Mouse (Mus musculus) liver, postnatal 0 days (tissue): ENCODE results near the gene Fam208b. TPM values are rescaled to one million over a fixed set of nuclear protein-coding genes. Genes with fewer than 3 reads are reported as not detected.

ENCODE experiments used
- ATAC-seq: fragments of 200-750 bp; cut with Nextera tagmentation; 2 replicates; pipeline ENCODE4 v1.8.0; 2017; ENCODE audit warnings: mild to moderate bottlenecking, moderate library complexity
- DNase-seq: peaks from one replicate; pipeline ENCODE4 v3.0.0-alpha.2; 2016
- H3K27ac ChIP-seq: fragments of 300-500 bp; sonication (generic); 2 replicates; pipeline ENCODE4 v1.5.1; 2014; ENCODE audit warnings: antibody characterized with exemption, moderate library complexity, mild to moderate bottlenecking, low read depth
- H3K27me3 ChIP-seq: fragments of 300-500 bp; sonication (generic); 2 replicates; pipeline ENCODE4 v1.6.1; 2014; ENCODE audit warnings: low read length, control low read depth, mixed read lengths; ENCODE audit not compliant: insufficient read depth
- H3K36me3 ChIP-seq: fragments of 300-500 bp; sonication (generic); replicated peaks from 2 replicates; pipeline ENCODE4 v1.6.1; 2014; ENCODE audit warnings: mild to moderate bottlenecking, control low read depth, low read length, moderate library complexity, mixed read lengths; ENCODE audit not compliant: insufficient read depth
- H3K4me1 ChIP-seq: fragments of 300-500 bp; sonication (generic); 2 replicates; pipeline ENCODE4 v1.6.1; 2014; ENCODE audit warnings: antibody characterized with exemption, mild to moderate bottlenecking, control low read depth; ENCODE audit not compliant: insufficient read depth
- H3K4me2 ChIP-seq: fragments of 300-500 bp; sonication (generic); 2 replicates; pipeline ENCODE4 v1.6.1; 2014; ENCODE audit warnings: low read depth, mild to moderate bottlenecking, low read length, moderate library complexity, mixed read lengths
- H3K4me3 ChIP-seq: fragments of 300-500 bp; sonication (generic); 2 replicates; pipeline ENCODE4 v1.5.1; 2014; ENCODE audit warnings: low read depth, low read length
- H3K9ac ChIP-seq: fragments of 300-500 bp; sonication (generic); replicated peaks from 2 replicates; pipeline ENCODE4 v1.6.1; 2014; ENCODE audit warnings: mild to moderate bottlenecking, moderate library complexity
- H3K9me3 ChIP-seq: fragments of 300-500 bp; sonication (generic); 2 replicates; pipeline ENCODE4 v1.6.1; 2016; ENCODE audit warnings: mild to moderate bottlenecking, control low read depth, low read length, mixed read lengths
- CTCF ChIP-seq: sonication (generic); IDR thresholded peaks from 2 replicates; pipeline ENCODE4 v1.5.1; 2016; ENCODE audit warnings: antibody characterized with exemption, low read depth
- EP300 ChIP-seq: IDR thresholded peaks from 2 replicates; pipeline ENCODE4 v1.6.1; 2016; ENCODE audit warnings: antibody characterized with exemption, low read depth, mild to moderate bottlenecking
- WGBS: fragments of 180-500 bp; shearing (Covaris S2); extraction: QIAGEN DNeasy Blood & Tissue Kit; methylation state at CpG from one replicate; pipeline ENCODE4 v1.1.7; 2014; ENCODE audit not compliant: insufficient replicate concordance; 5-methylcytosine and 5-hydroxymethylcytosine counted together
- polyA plus RNA-seq: library from polyadenylated mRNA; unstranded; fragments of >200 nt; fragmentation: Nextera tagmentation; extraction: Ambion mirVana; gene quantifications from 2 replicates; pipeline ENCODE4 v1.2.1, GENCODE M21; 2015

The Fam208b gene
- polyA plus RNA-seq, 1 experiment from 2014 or later, result 3.0 TPM

- H3K4me3 ChIP-seq, result no peak overlapping the region
- H3K27me3 ChIP-seq, result no peaks in the 10 kb centered on the region
- TF ChIP-seq CTCF, result 0 out of 2 replicates have a peak, but pooled peaks have one; percentile 8
- TF ChIP-seq EP300, result no peak
- H3K4me2 ChIP-seq, result no peak overlapping the region
- DNase-seq (no peak), ATAC-seq (peak; percentile 72)
- H3K9ac ChIP-seq, result no peak overlapping the region
- H3K36me3 ChIP-seq, result peaks cover 9% of the 10 kb centered on the region
- no peak overlapping the region for H3K27ac ChIP-seq
- peaks cover 38% of the 10 kb centered on the region for H3K4me1 ChIP-seq
- H3K9me3 ChIP-seq, result no peaks in the 10 kb centered on the region
- WGBS, result 59% methylated on average over 5 of the region's 5 CpGs
These were observed 66.0 kb downstream of the Fam208b start for GRCm38 (mm10) chr13:3544925-3545324.

DNA sequence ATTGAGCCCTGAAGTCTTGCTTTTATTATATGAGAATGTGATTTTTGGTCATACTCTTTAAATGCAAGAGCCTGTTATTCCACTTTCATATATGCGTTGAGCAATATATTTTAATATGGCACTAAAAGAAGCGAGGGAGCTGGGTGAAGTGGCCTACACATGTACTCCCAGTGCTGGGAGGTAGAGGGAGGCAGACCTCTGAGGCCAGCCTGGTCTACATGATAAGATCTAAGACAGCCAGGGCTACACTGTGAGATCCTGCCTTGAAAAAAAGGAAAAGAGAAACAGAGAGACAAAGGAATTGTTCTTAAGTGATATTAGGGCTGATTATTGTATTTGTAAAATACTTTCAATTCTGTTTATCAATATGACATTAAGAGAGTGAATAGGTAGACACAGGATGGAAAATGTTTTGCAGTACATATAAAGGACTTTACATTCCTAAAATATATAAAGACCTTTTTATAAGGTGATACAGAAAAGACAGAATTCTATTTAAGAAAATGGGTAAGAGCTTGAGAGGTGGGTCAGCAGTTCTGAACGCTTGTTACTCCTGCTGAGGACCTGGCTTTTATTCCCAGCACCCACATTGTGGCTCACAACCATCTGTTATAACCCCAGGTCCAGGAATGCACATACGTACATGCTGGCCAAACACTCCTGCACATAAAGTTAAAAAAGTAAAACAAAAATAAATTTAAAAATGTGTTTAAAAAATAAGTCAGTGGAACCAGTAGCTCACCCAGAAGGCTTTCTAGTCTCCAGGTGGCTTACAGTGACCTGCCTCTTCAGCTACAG is 66.6 kb downstream of the Fam208b start:
- no peaks in the 10 kb centered on the region for H3K27me3 ChIP-seq
- ATAC-seq (no peak), DNase-seq (no peak)
- TF ChIP-seq EP300, result no peak
- no peak for TF ChIP-seq CTCF
- H3K4me1 ChIP-seq, result peaks cover 41% of the 10 kb centered on the region
- H3K9me3 ChIP-seq, result no peaks in the 10 kb centered on the region
- no peak overlapping the region for H3K27ac ChIP-seq
- peaks cover 4% of the 10 kb centered on the region; the same call in 1 of the 2 replicates for H3K36me3 ChIP-seq
- no peak overlapping the region for H3K4me3 ChIP-seq
- WGBS, result 90% methylated on average over 4 of the region's 4 CpGs
- no peak overlapping the region for H3K9ac ChIP-seq
- no peak overlapping the region for H3K4me2 ChIP-seq

DNA sequence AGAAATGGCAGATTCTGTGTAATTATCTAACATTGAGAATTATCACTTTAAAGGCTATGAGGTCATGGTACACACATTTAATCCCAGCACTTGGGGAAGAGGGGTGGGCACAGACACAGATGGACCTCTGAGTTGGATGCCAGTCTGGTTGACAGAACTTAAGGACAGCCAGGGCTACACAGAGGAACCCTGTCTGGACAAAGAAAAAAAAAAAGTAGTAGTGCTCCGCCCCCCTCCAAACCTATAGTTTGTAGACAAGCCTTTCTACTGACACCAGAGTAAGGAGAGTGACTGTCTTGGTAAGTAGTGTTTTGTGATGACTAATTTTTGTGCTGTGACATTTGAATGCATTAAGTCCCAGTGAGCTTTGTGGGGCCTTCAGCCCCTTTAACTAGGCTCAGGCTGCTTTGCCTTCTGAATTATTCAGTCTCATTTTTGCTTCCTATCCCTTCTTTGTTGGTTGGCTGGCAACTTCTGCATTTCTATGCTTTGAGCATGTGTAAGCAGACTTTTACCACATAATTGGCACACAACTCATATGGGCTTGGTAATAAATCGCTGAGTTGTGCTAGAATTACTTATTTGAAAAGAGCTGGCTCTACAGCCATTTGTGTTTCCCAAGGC is 69.6 kb downstream of the Fam208b start:
- TF ChIP-seq EP300 (no peak), CTCF (no peak)
- ATAC-seq (no peak), DNase-seq (no peak)
- H3K4me1 ChIP-seq, result peaks cover 38% of the 10 kb centered on the region
- 0 out of 2 replicates have a peak, but pooled peaks cover 2% of the 10 kb centered on the region for H3K36me3 ChIP-seq
- H3K4me3 ChIP-seq, result no peak overlapping the region
- H3K9ac ChIP-seq, result no peak overlapping the region
- 57% methylated on average over 2 of the region's 2 CpGs for WGBS
- H3K27ac ChIP-seq, result no peak overlapping the region
- no peaks in the 10 kb centered on the region for H3K9me3 ChIP-seq
- H3K27me3 ChIP-seq, result no peaks in the 10 kb centered on the region
- peak overlapping the region; percentile 7; the same call in 1 of the 2 replicates for H3K4me2 ChIP-seq

- H3K9me3 ChIP-seq, result no peaks in the 10 kb centered on the region
- H3K9ac ChIP-seq, result peak overlapping the region; percentile 39; the same call in 1 of the 2 replicates
- peak overlapping the region; percentile 81 for H3K4me3 ChIP-seq
- no peaks in the 10 kb centered on the region for H3K27me3 ChIP-seq
- 69% methylated on average over 2 of the region's 2 CpGs for WGBS
- DNase-seq (no peak), ATAC-seq (no peak)
- H3K27ac ChIP-seq, result 0 out of 2 replicates have a peak overlapping the region, but pooled peaks have one; percentile 22
- peak overlapping the region; percentile 72 for H3K4me2 ChIP-seq
- TF ChIP-seq EP300, result no peak
- TF ChIP-seq CTCF, result no peak
- H3K4me1 ChIP-seq, result peaks cover 32% of the 10 kb centered on the region
- H3K36me3 ChIP-seq, result no peaks in the 10 kb centered on the region
These were observed 70.7 kb downstream of the Fam208b start for GRCm38 (mm10) chr13:3540166-3540565.

DNA sequence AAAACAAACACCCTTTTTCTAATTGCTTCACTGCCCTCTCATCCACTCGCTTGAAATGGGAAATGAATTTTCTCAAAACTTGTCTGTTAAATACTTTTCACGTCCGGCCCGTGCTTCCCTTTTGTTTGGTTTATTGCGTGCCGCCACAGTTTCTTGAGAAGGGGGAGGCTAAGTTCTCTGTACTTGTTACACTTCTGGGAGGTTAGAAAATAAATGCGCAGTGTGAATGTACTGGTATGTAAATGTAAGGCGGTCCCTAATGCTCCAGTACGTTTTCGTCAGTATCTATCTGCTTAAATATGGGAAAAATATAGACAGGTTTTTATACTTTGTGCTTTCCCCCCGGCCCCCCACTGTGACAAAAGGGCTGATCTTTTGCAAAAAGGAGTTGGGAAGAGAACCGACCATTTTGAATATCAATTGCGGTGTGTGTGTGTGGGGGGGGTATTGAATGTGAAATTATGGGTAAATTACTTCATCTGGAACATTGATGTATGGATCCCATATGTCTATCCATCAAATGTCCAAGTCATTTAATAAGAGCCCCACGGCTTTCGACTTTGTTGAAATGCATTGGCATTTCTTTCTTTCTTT is 71.8 kb downstream of the Fam208b start:
- TF ChIP-seq EP300, result peak; percentile 2; the same call in 1 of the 2 replicates
- TF ChIP-seq CTCF, result no peak

More for the DNA sequence above, 71.8 kb downstream of the Fam208b start:
- H3K4me2 ChIP-seq, result peak overlapping the region; percentile 72
- no peak for ATAC-seq
- peak overlapping the region; percentile 99 for H3K27ac ChIP-seq
- no peaks in the 10 kb centered on the region for H3K27me3 ChIP-seq
- peak overlapping the region; percentile 81 for H3K4me3 ChIP-seq
- no peaks in the 10 kb centered on the region for H3K9me3 ChIP-seq
- peak overlapping the region; percentile 91 for H3K9ac ChIP-seq
- no peak for DNase-seq
- H3K4me1 ChIP-seq, result peaks cover 26% of the 10 kb centered on the region
- 3% methylated on average over 15 of the region's 15 CpGs for WGBS
- no peaks in the 10 kb centered on the region for H3K36me3 ChIP-seq
